Mouse (Mus musculus): ENCODE data around the gene Rpl36al. TPM values are rescaled to one million over a fixed set of nuclear protein-coding genes. Genes with fewer than 3 reads are reported as not detected.

Rpl36al gene
- polyA plus RNA-seq, 1 experiment from 2014 or later, result 328 TPM

- Histone ChIP-seq H3K4me2 (ENCODE audit: low read length) (no peak overlapping the region), H3K4me1 (ENCODE audit: control insufficient read depth, insufficient read depth, low read depth, low read length) (no peaks in the 10 kb centered on the region), H3K27ac (ENCODE audit: low read depth, low read length) (no peak overlapping the region), H3K36me3 (ENCODE audit: control insufficient read depth, insufficient read depth, low read length) (no peaks in the 10 kb centered on the region), H3K9ac (ENCODE audit: low read depth, low read length) (no peak overlapping the region), H3K9me3 (ENCODE audit: control insufficient read depth, low read length) (no peaks in the 10 kb centered on the region), H3K4me3 (ENCODE audit: low read length) (no peak overlapping the region), H3K27me3 (replicated peaks; ENCODE audit: control insufficient read depth, insufficient read depth, low read length) (no peaks in the 10 kb centered on the region)
- ATAC-seq, result no peak
- 81% methylated on average over 5 of the region's 5 CpGs for WGBS
Measured at GRCm38 (mm10) chr12:69211057-69211456, 27.2 kb upstream of the Rpl36al start.

- no peak overlapping the region for H3K27ac ChIP-seq (ENCODE audit: low read depth, low read length)
- H3K27me3 ChIP-seq (replicated peaks; ENCODE audit: control insufficient read depth, insufficient read depth, low read length), result no peaks in the 10 kb centered on the region
- no peak for ATAC-seq
- H3K9me3 ChIP-seq (ENCODE audit: control insufficient read depth, low read length), result no peaks in the 10 kb centered on the region
- H3K4me1 ChIP-seq (ENCODE audit: control insufficient read depth, insufficient read depth, low read depth, low read length), result no peaks in the 10 kb centered on the region
- H3K36me3 ChIP-seq (ENCODE audit: control insufficient read depth, insufficient read depth, low read length), result no peaks in the 10 kb centered on the region
- WGBS, result 91% methylated on average over 18 of the region's 18 CpGs
- H3K4me3 ChIP-seq (ENCODE audit: low read length), result no peak overlapping the region
- H3K4me2 ChIP-seq (ENCODE audit: low read length), result no peak overlapping the region
- no peak overlapping the region for H3K9ac ChIP-seq (ENCODE audit: low read depth, low read length)
Measured at GRCm38 (mm10) chr12:69210056-69210979, 26.4 kb upstream of the Rpl36al start.

- Histone ChIP-seq H3K9me3 (ENCODE audit: control insufficient read depth, low read length) (no peaks in the 10 kb centered on the region), H3K27ac (ENCODE audit: low read depth, low read length) (no peak overlapping the region), H3K9ac (ENCODE audit: low read depth, low read length) (no peak overlapping the region), H3K4me3 (ENCODE audit: low read length) (no peak overlapping the region), H3K4me1 (ENCODE audit: control insufficient read depth, insufficient read depth, low read depth, low read length) (0 out of 2 replicates have a peak, but pooled peaks cover 3% of the 10 kb centered on the region), H3K36me3 (ENCODE audit: control insufficient read depth, insufficient read depth, low read length) (no peaks in the 10 kb centered on the region), H3K4me2 (ENCODE audit: low read length) (no peak overlapping the region), H3K27me3 (replicated peaks; ENCODE audit: control insufficient read depth, insufficient read depth, low read length) (no peaks in the 10 kb centered on the region)
- WGBS, result 92% methylated on average over 2 of the region's 2 CpGs
- ATAC-seq, result no peak
Measured at GRCm38 (mm10) chr12:69208520-69208919, 24.6 kb upstream of the Rpl36al start.

GRCm38 (mm10) chr12:69207926-69208325 is 24.0 kb upstream of the Rpl36al start:
- Histone ChIP-seq H3K27me3 (replicated peaks; ENCODE audit: control insufficient read depth, insufficient read depth, low read length) (no peaks in the 10 kb centered on the region), H3K4me3 (ENCODE audit: low read length) (no peak overlapping the region), H3K4me2 (ENCODE audit: low read length) (no peak overlapping the region), H3K4me1 (ENCODE audit: control insufficient read depth, insufficient read depth, low read depth, low read length) (0 out of 2 replicates have a peak, but pooled peaks cover 3% of the 10 kb centered on the region), H3K36me3 (ENCODE audit: control insufficient read depth, insufficient read depth, low read length) (no peaks in the 10 kb centered on the region), H3K9ac (ENCODE audit: low read depth, low read length) (no peak overlapping the region), H3K27ac (ENCODE audit: low read depth, low read length) (no peak overlapping the region), H3K9me3 (ENCODE audit: control insufficient read depth, low read length) (no peaks in the 10 kb centered on the region)
- ATAC-seq, result no peak
- WGBS, result 97% methylated on average over 7 of the region's 7 CpGs

- WGBS, result 94% methylated on average over 8 of the region's 8 CpGs
- no peak overlapping the region for H3K4me3 ChIP-seq (ENCODE audit: low read length)
- H3K9ac ChIP-seq (ENCODE audit: low read depth, low read length), result no peak overlapping the region
- H3K4me2 ChIP-seq (ENCODE audit: low read length), result no peak overlapping the region
- no peak overlapping the region for H3K27ac ChIP-seq (ENCODE audit: low read depth, low read length)
- H3K4me1 ChIP-seq (ENCODE audit: control insufficient read depth, insufficient read depth, low read depth, low read length), result 0 out of 2 replicates have a peak, but pooled peaks cover 3% of the 10 kb centered on the region
- no peak for ATAC-seq
- no peaks in the 10 kb centered on the region for H3K36me3 ChIP-seq (ENCODE audit: control insufficient read depth, insufficient read depth, low read length)
- H3K9me3 ChIP-seq (ENCODE audit: control insufficient read depth, low read length), result no peaks in the 10 kb centered on the region
- H3K27me3 ChIP-seq (replicated peaks; ENCODE audit: control insufficient read depth, insufficient read depth, low read length), result no peaks in the 10 kb centered on the region
Measured at GRCm38 (mm10) chr12:69207396-69207795, 23.5 kb upstream of the Rpl36al start.

DNA sequence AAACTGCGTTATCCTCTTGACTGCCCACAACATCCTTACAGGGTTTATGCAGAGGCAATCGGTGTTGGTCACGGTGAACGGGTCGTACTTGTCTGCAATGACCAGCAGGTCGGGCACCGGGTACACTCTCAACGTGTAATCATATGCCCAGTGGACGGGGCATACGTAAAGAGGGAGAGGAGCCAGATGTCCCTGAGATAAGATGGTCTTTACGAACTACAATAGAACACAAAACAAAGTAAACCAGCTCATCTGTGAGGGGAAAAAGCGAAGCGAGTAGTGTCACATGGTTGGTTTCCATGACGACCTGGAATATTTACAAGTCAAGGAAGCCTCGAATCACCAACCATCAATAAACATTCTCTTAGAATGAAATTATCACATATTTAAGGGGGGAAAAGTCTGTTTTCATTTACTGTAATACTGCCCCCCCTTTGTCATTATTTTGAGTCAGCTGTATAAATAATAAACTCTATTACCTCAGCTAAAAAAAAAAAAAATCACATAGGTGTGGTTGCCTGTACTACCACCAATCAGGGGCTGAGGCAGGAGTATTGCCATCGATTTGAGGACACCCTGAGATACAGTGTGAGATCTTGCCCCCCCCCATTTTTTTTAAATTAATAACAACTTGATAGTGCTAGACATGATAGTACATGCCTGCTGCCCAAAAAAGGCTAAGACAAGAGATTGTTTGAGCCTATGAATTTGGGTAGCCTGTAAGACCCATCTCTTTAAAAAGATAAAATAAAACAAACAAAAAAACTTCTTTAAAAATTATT is 20.4 kb upstream of the Rpl36al start, which contains the start of gene Gm49384:
Gene Gm49384 (minus strand): TSS at position 216 of the 782 bp plus-strand sequence.
- Histone ChIP-seq H3K4me2 (ENCODE audit: low read length) (peak within 1 kb of the TSS; percentile 16; the same call in 1 of the 2 replicates), H3K9me3 (ENCODE audit: control insufficient read depth, low read length) (no peaks in the 10 kb centered on the region), H3K4me1 (ENCODE audit: control insufficient read depth, insufficient read depth, low read depth, low read length) (peaks cover 6% of the 10 kb centered on the region), H3K27me3 (replicated peaks; ENCODE audit: control insufficient read depth, insufficient read depth, low read length) (no peaks in the 10 kb centered on the region), H3K27ac (ENCODE audit: low read depth, low read length) (no peak within 1 kb of the TSS), H3K36me3 (ENCODE audit: control insufficient read depth, insufficient read depth, low read length) (0 out of 2 replicates have a peak, but pooled peaks cover 4% of the 10 kb centered on the region), H3K9ac (ENCODE audit: low read depth, low read length) (no peak within 1 kb of the TSS), H3K4me3 (ENCODE audit: low read length) (no peak within 1 kb of the TSS)
- ATAC-seq, result peak; percentile 21; the same call in 1 of the 2 replicates
- 62% methylated on average over 16 of the region's 16 CpGs for WGBS

GRCm38 (mm10) chr12:69198985-69199384 is 15.1 kb upstream of the Rpl36al start:
- no peak overlapping the region; the same call in 1 of the 2 replicates for H3K9ac ChIP-seq (ENCODE audit: low read depth, low read length)
- peak overlapping the region; percentile 17 for H3K4me2 ChIP-seq (ENCODE audit: low read length)
- no peak overlapping the region for H3K27ac ChIP-seq (ENCODE audit: low read depth, low read length)
- H3K4me3 ChIP-seq (ENCODE audit: low read length), result no peak overlapping the region
- H3K36me3 ChIP-seq (ENCODE audit: control insufficient read depth, insufficient read depth, low read length), result 0 out of 2 replicates have a peak, but pooled peaks cover 4% of the 10 kb centered on the region
- H3K4me1 ChIP-seq (ENCODE audit: control insufficient read depth, insufficient read depth, low read depth, low read length), result peaks cover 22% of the 10 kb centered on the region
- no peaks in the 10 kb centered on the region for H3K9me3 ChIP-seq (ENCODE audit: control insufficient read depth, low read length)
- no peak for ATAC-seq
- H3K27me3 ChIP-seq (replicated peaks; ENCODE audit: control insufficient read depth, insufficient read depth, low read length), result no peaks in the 10 kb centered on the region

- peak; percentile 44 for ATAC-seq
- Histone ChIP-seq H3K9ac (ENCODE audit: low read depth, low read length) (peak within 1 kb of the TSS; percentile 90), H3K27me3 (replicated peaks; ENCODE audit: control insufficient read depth, insufficient read depth, low read length) (no peaks in the 10 kb centered on the region), H3K4me3 (ENCODE audit: low read length) (peak within 1 kb of the TSS; percentile 99), H3K27ac (ENCODE audit: low read depth, low read length) (peak within 1 kb of the TSS; percentile 93), H3K4me1 (ENCODE audit: control insufficient read depth, insufficient read depth, low read depth, low read length) (peaks cover 22% of the 10 kb centered on the region), H3K36me3 (ENCODE audit: control insufficient read depth, insufficient read depth, low read length) (0 out of 2 replicates have a peak, but pooled peaks cover 4% of the 10 kb centered on the region), H3K9me3 (ENCODE audit: control insufficient read depth, low read length) (no peaks in the 10 kb centered on the region), H3K4me2 (ENCODE audit: low read length) (peak within 1 kb of the TSS; percentile 92)
- WGBS, result 0% methylated on average over 18 of the region's 18 CpGs
Measured at GRCm38 (mm10) chr12:69198164-69198535, 14.3 kb upstream of the Rpl36al start, which contains the start of gene Dnaaf2. Gene Dnaaf2, minus strand, starts transcription at chr12:69198429.

Data from hindbrain, embryonic 16.5 days (tissue).